Mouse (Mus musculus): Measurements from ENCODE around the gene Fiz1.

GRCm38 (mm10) chr7:5051193-5052192, 37.0 kb upstream of the Fiz1 start, which contains the start of gene Zfp580:
- TF ChIP-seq FLI1 (IDR thresholded peaks at IDR 0.05; ENCODE audit: low read length) (no peak), GATA1 (IDR thresholded peaks at IDR 0.05; ENCODE audit: borderline replicate concordance, low read length) (no peak)
